Mouse (Mus musculus) MEL (cell line): ENCODE results near the gene Phospho1. TPM values are rescaled to one million over a fixed set of nuclear protein-coding genes. Genes with fewer than 3 reads are reported as not detected.

Source experiments
- DNase-seq: peaks from one replicate; pipeline ENCODE4 v3.0.0; 2011; ENCODE audit warnings: low read depth, low spot score
- H3K27ac ChIP-seq: 2 replicates; pipeline ENCODE4 v1.5.1; 2012; ENCODE audit warnings: low read depth, mild to moderate bottlenecking, control low read depth, low read length, moderate library complexity; ENCODE audit not compliant: control insufficient read depth
- H3K27me3 ChIP-seq, 2 experiments: fragments of 150-350 bp in 1 of 2; sonication (generic) in 1 of 2; 2 replicates each; pipeline ENCODE4 v1.6.1; 2012; ENCODE audit warnings: low read length in 2 of 2, mild to moderate bottlenecking in 2 of 2, improper control_type of control experiment in 1 of 2, moderate library complexity in 1 of 2; ENCODE audit not compliant: insufficient read depth in 2 of 2, control insufficient read depth in 1 of 2
- H3K36me3 ChIP-seq, 2 experiments: 2 replicates each; pipeline ENCODE4 v1.6.1; 2012 to 2014; ENCODE audit warnings: low read length in 2 of 2, improper control_type of control experiment in 1 of 2, inconsistent platforms in 1 of 2, mild to moderate bottlenecking in 1 of 2; ENCODE audit not compliant: insufficient read depth in 2 of 2, control insufficient read depth in 1 of 2
- H3K4me1 ChIP-seq, 2 experiments: fragments of 150-350 bp in 1 of 2; sonication (generic) in 1 of 2; 2 replicates each; pipeline ENCODE4 v1.6.1; 2012; ENCODE audit warnings: low read length in 2 of 2, improper control_type of control experiment in 1 of 2, mild to moderate bottlenecking in 1 of 2; ENCODE audit not compliant: insufficient read depth in 2 of 2, control insufficient read depth in 1 of 2
- H3K4me3 ChIP-seq, 2 experiments: fragments of 150-350 bp in 1 of 2; sonication (generic) in 1 of 2; 2 replicates each; pipeline ENCODE4 v1.5.1; 2012; ENCODE audit warnings: low read depth in 2 of 2, low read length in 2 of 2, mild to moderate bottlenecking in 2 of 2, moderate library complexity in 2 of 2, control low read depth in 1 of 2, improper control_type of control experiment in 1 of 2; ENCODE audit not compliant: control insufficient read depth in 1 of 2, insufficient read depth in 1 of 2
- H3K79me2 ChIP-seq: 2 replicates; pipeline ENCODE4 v1.6.1; 2012; ENCODE audit warnings: mild to moderate bottlenecking, low read length, moderate library complexity; ENCODE audit not compliant: control insufficient read depth, poor library complexity, insufficient read depth
- H3K9ac ChIP-seq: 2 replicates; pipeline ENCODE4 v1.6.1; 2012; ENCODE audit warnings: low read depth, mild to moderate bottlenecking, control low read depth, low read length, moderate library complexity; ENCODE audit not compliant: control insufficient read depth, poor library complexity, severe bottlenecking
- H3K9me3 ChIP-seq: fragments of 150-350 bp; sonication (generic); replicated peaks from 2 replicates; pipeline ENCODE4 v1.6.1; 2012; ENCODE audit warnings: mild to moderate bottlenecking, low read length, improper control_type of control experiment, moderate library complexity; ENCODE audit not compliant: insufficient read depth
- BHLHE40 ChIP-seq: IDR thresholded peaks from 2 replicates; pipeline ENCODE4 v1.6.1; 2012; ENCODE audit warnings: low read depth, mild to moderate bottlenecking, inconsistent platforms, low read length, improper control_type of control experiment, borderline replicate concordance
- CHD1 ChIP-seq: IDR thresholded peaks from 2 replicates; pipeline ENCODE4 v1.6.1; 2012; ENCODE audit warnings: low read depth, mild to moderate bottlenecking, inconsistent platforms, low read length, improper control_type of control experiment
- CHD2 ChIP-seq: IDR thresholded peaks from 2 replicates; pipeline ENCODE4 v1.6.1; 2011; ENCODE audit warnings: low read length, improper control_type of control experiment
- E2F4 ChIP-seq: IDR thresholded peaks from 2 replicates; pipeline ENCODE4 v1.6.1; 2011; ENCODE audit warnings: low read depth, low read length, improper control_type of control experiment, borderline replicate concordance
- ELF1 ChIP-seq: IDR thresholded peaks from 2 replicates; pipeline ENCODE4 v1.6.1; 2014; ENCODE audit warnings: low read depth, mild to moderate bottlenecking, inconsistent platforms, low read length, improper control_type of control experiment, moderate library complexity
- EP300 ChIP-seq, 2 experiments: IDR thresholded peaks; 2 replicates each; pipeline ENCODE4 v1.6.1; 2011; ENCODE audit warnings: improper control_type of control experiment in 2 of 2, low read length in 2 of 2, low read depth in 1 of 2, mild to moderate bottlenecking in 1 of 2
- ETS1 ChIP-seq: IDR thresholded peaks from 2 replicates; pipeline ENCODE4 v1.6.1; 2012; ENCODE audit warnings: low read depth, mild to moderate bottlenecking, inconsistent platforms, low read length, improper control_type of control experiment, moderate library complexity
- GABPA ChIP-seq: IDR thresholded peaks from 2 replicates; pipeline ENCODE4 v1.6.1; 2012; ENCODE audit warnings: low read depth, mild to moderate bottlenecking, inconsistent platforms, low read length, improper control_type of control experiment, moderate library complexity
- GATA1 ChIP-seq: IDR thresholded peaks from 2 replicates; pipeline ENCODE4 v1.6.1; 2011; ENCODE audit warnings: low read depth, low read length, improper control_type of control experiment
- KAT2A ChIP-seq: conservative IDR thresholded peaks from 2 replicates; pipeline ENCODE4 v1.6.1; 2012; ENCODE audit warnings: low read depth, low read length, improper control_type of control experiment, inconsistent platforms
- MAX ChIP-seq: IDR thresholded peaks from 2 replicates; pipeline ENCODE4 v1.6.1; 2011; ENCODE audit warnings: low read length, improper control_type of control experiment
- MAZ ChIP-seq: IDR thresholded peaks from 2 replicates; pipeline ENCODE4 v1.6.1; 2012; ENCODE audit warnings: low read depth, mild to moderate bottlenecking, inconsistent platforms, low read length, improper control_type of control experiment
- MYB ChIP-seq: IDR thresholded peaks from 2 replicates; pipeline ENCODE4 v1.6.1; 2011; ENCODE audit warnings: mild to moderate bottlenecking, low read depth, low read length, improper control_type of control experiment
- MYC ChIP-seq: IDR thresholded peaks from 2 replicates; pipeline ENCODE4 v1.6.1; 2011; ENCODE audit warnings: low read depth, mild to moderate bottlenecking, low read length, improper control_type of control experiment, moderate library complexity
- NRF1 ChIP-seq: IDR thresholded peaks from 2 replicates; pipeline ENCODE4 v1.6.1; 2014; ENCODE audit warnings: low read depth, mild to moderate bottlenecking, inconsistent platforms, low read length, improper control_type of control experiment, moderate library complexity; ENCODE audit not compliant: poor library complexity, insufficient read depth, severe bottlenecking
- POLR2A ChIP-seq, 2 experiments: IDR thresholded peaks; 2 replicates each; pipeline ENCODE4 v1.6.1; 2011 to 2012; ENCODE audit warnings: low read length in 2 of 2, mild to moderate bottlenecking in 2 of 2, control low read depth in 1 of 2, improper control_type of control experiment in 1 of 2, low read depth in 1 of 2, moderate library complexity in 1 of 2; ENCODE audit not compliant: control insufficient read depth in 1 of 2, insufficient read depth in 1 of 2, poor library complexity in 1 of 2
- RAD21 ChIP-seq: IDR thresholded peaks from 2 replicates; pipeline ENCODE4 v1.6.1; 2011; ENCODE audit warnings: mild to moderate bottlenecking, low read depth, low read length, improper control_type of control experiment
- RCOR1 ChIP-seq: IDR thresholded peaks from 2 replicates; pipeline ENCODE4 v1.6.1; 2012; ENCODE audit warnings: low read depth, mild to moderate bottlenecking, inconsistent platforms, low read length, improper control_type of control experiment
- SIN3A ChIP-seq: IDR thresholded peaks from 2 replicates; pipeline ENCODE4 v1.6.1; 2012; ENCODE audit warnings: low read length, improper control_type of control experiment, inconsistent platforms
- SMC3 ChIP-seq: IDR thresholded peaks from 2 replicates; pipeline ENCODE4 v1.6.1; 2011; ENCODE audit warnings: low read depth, low read length, improper control_type of control experiment
- TCF12 ChIP-seq: IDR thresholded peaks from 2 replicates; pipeline ENCODE4 v1.6.1; 2014; ENCODE audit warnings: low read depth, mild to moderate bottlenecking, inconsistent platforms, low read length, improper control_type of control experiment, moderate library complexity
- USF1 ChIP-seq: IDR thresholded peaks from 2 replicates; pipeline ENCODE4 v1.6.1; 2014; ENCODE audit warnings: low read depth, mild to moderate bottlenecking, inconsistent platforms, low read length, improper control_type of control experiment, moderate library complexity
- USF2 ChIP-seq, 2 experiments: IDR thresholded peaks; 2 replicates each; pipeline ENCODE4 v1.6.1; 2011 to 2012; ENCODE audit warnings: improper control_type of control experiment in 2 of 2, low read length in 2 of 2, borderline replicate concordance in 1 of 2, inconsistent platforms in 1 of 2, low read depth in 1 of 2, mild to moderate bottlenecking in 1 of 2; ENCODE audit not compliant: insufficient read depth in 1 of 2
- ZKSCAN1 ChIP-seq: IDR thresholded peaks from 2 replicates; pipeline ENCODE4 v1.6.1; 2012; ENCODE audit warnings: low read depth, mild to moderate bottlenecking, inconsistent platforms, low read length, improper control_type of control experiment, moderate library complexity
- ZMIZ1 ChIP-seq: IDR thresholded peaks from 2 replicates; pipeline ENCODE4 v1.6.1; 2012; ENCODE audit warnings: low read depth, mild to moderate bottlenecking, inconsistent platforms, low read length, improper control_type of control experiment, moderate library complexity
- polyA plus RNA-seq, 2 experiments: library from polyadenylated mRNA; stranded (reverse) in 1 of 2; unstranded in 1 of 2; fragments of >175 nt in 1 of 2; fragments of >200 nt in 1 of 2; gene quantifications; 2 replicates each; pipeline versions ENCODE4 v1.2.1 to v1.2.4; 2012; ENCODE audit warnings: low replicate concordance in 2 of 2, low read depth in 1 of 2; ENCODE audit not compliant: insufficient read length in 2 of 2, insufficient read depth in 1 of 2, missing spikeins in 1 of 2
- total RNA-seq: library from RNA; depleted of rRNA; stranded (reverse); fragments of 300-350 nt; gene quantifications from 2 replicates; pipeline ENCODE4 v1.2.3, GENCODE M21; 2012

Phospho1 gene
- total and polyA plus RNA-seq, 3 experiments, result 15.4 to 76.0 TPM; not detected in 1

- TF ChIP-seq E2F4 (no peak), RCOR1 (no peak; the same call in 1 of the 2 replicates), BHLHE40 (no peak)
Observed at GRCm38 (mm10) chr11:95842074-95842681, 17.9 kb downstream of the Phospho1 start, which contains the start of gene Abi3 (continued).

- H3K27ac ChIP-seq, result 0 out of 2 replicates have a peak overlapping the region, but pooled peaks have one; percentile 2
Observed at GRCm38 (mm10) chr11:95842953-95843352, 18.7 kb downstream of the Phospho1 start.

DNA sequence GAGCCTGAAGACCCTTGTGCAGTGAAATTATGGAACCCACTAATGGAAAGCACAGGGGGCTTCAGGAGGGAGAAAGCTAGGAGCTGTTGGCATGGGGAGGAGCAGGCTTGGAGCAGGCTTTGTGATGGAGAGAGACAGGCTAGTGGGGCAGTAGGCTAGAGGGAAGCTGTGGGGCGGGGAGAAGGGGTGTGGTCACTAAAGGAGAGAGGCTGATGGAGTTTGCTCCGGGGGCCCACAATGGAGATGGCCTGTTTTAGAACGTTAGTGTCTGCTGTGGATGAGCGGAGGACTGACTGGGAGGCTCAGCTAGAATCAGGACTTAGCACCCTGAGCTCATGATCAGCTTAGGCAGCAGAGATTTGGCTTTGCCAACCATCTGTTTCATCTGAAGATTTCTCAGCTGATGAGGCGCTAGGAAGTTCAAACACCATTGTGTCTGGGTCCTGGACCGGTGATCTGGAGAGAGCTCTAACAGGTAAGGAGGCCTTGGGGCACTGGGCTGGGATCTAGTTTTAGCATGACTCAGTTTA is 19.2 kb downstream of the Phospho1 start:
- no peak for DNase-seq
- Histone ChIP-seq H3K27me3 (no peaks in the 10 kb centered on the region), H3K9ac (no peak overlapping the region), H3K9me3 (no peaks in the 10 kb centered on the region), H3K36me3 (peaks cover 0 to 10% of the 10 kb centered on the region in 2 experiments; a peak in 2 of 4 replicates), H3K27ac (no peak overlapping the region), H3K4me3 (no peak overlapping the region)
- no peak for TF ChIP-seq POLR2A (IDR thresholded peaks at IDR 0.05; ENCODE audit: control insufficient read depth in 1 of 2, insufficient read depth in 1 of 2, low read depth in 1 of 2, low read length in 2 of 2, poor library complexity in 1 of 2)
- no peak for TF ChIP-seq USF1
- TF ChIP-seq RCOR1, result no peak
- no peak for TF ChIP-seq MAZ
- no peak for TF ChIP-seq CHD2
- no peak for TF ChIP-seq E2F4
- no peak for TF ChIP-seq CHD1
- TF ChIP-seq SMC3, result no peak
- TF ChIP-seq NRF1, result no peak
- no peak for TF ChIP-seq GABPA
- no peak for TF ChIP-seq ZMIZ1
- no peak for TF ChIP-seq MYC
- TF ChIP-seq GATA1, result no peak
- TF ChIP-seq ETS1, result no peak
- TF ChIP-seq EP300 (IDR thresholded peaks at IDR 0.05; ENCODE audit: low read depth in 1 of 2, low read length in 2 of 2), result no peak
- no peak for TF ChIP-seq KAT2A
- no peak for TF ChIP-seq TCF12
- no peak for TF ChIP-seq ZKSCAN1
- no peak for TF ChIP-seq MYB
- TF ChIP-seq, all 39 proteins: peak for 0
- Histone ChIP-seq H3K79me2 (no peaks in the 10 kb centered on the region; the same call in 1 of the 2 replicates), H3K4me1 (peaks cover 6 to 32% of the 10 kb centered on the region in 2 experiments)

More at GRCm38 (mm10) chr11:95842953-95843352, 18.7 kb downstream of the Phospho1 start:
- no peaks in the 10 kb centered on the region for H3K27me3 ChIP-seq
- H3K79me2 ChIP-seq, result no peaks in the 10 kb centered on the region; the same call in 1 of the 2 replicates
- DNase-seq, result peak; percentile 81
- no peaks in the 10 kb centered on the region for H3K9me3 ChIP-seq
- peak overlapping the region; percentile 52; the same call in 1 of the 2 replicates for H3K9ac ChIP-seq
- peaks cover 0 to 13% of the 10 kb centered on the region in 2 experiments; a peak in 2 of 4 replicates for H3K36me3 ChIP-seq
- H3K4me3 ChIP-seq, result peak overlapping the region; percentile 30 to 31
- H3K4me1 ChIP-seq, result peaks cover 8 to 38% of the 10 kb centered on the region in 2 experiments
- TF ChIP-seq MYC (0 out of 2 replicates have a peak, but pooled peaks have one; percentile 39), KAT2A (no peak), RCOR1 (no peak), ELF1 (no peak), CHD1 (no peak), USF1 (peak; percentile 54), SIN3A (0 out of 2 replicates have a peak, but pooled peaks have one; percentile 6), RAD21 (no peak), EP300 (IDR thresholded peaks at IDR 0.05; ENCODE audit: low read depth in 1 of 2, low read length in 2 of 2) (peak in 1 of 2 experiments; percentile 25; a peak in 1 of 4 replicates), USF2 (IDR thresholded peaks at IDR 0.05; ENCODE audit: borderline replicate concordance in 1 of 2, insufficient read depth in 1 of 2, low read depth in 1 of 2, low read length in 2 of 2) (no peak), MAX (no peak), ZKSCAN1 (0 out of 2 replicates have a peak, but pooled peaks have one; percentile 36), CHD2 (no peak; the same call in 1 of the 2 replicates)
